Mouse (Mus musculus) right cerebral cortex, postnatal 10 days (tissue): ENCODE results near the gene Efs.
A peak's percentile ranks its signal among the peaks of the same experiment; 100 is the strongest.

Experiments used
- DNase-seq, 2 experiments: peaks; one replicate each; pipeline ENCODE4 v3.0.0; 2021; ENCODE audit warnings: low spot score in 2 of 2

Efs gene

DNA sequence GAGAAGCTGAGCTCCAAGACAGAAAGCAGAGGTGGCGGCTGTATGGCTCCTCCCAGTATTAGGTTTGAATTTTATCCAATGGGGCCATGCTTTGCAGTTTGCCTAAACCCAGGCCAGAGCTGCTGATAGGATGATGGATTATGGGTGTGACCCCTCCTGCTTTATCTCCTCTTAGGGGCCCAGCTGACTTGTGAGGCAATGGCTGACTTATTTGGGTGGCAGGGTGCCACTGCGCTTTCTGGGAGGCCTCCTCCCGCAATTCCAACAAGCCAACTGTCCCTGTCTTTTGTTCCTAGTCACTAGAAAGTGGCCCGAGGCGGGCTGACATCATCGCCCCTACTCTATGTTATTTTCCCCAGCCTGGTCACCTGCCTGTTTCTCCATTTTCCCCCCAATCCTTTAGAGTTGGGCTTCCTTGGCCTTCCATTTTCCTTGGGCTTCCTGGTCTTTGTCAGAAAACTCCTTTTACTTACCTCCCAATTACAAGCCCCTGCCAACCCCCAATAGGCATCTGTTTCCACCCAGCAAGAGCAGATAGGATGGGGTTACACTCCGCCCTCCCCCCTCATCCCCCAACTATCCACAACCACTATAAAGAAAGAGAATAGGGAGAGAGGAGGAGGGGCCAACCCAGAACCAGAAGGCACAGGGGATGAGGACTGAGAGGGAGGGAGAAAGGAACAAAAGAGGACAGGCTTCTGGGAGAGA, 1.1 kb downstream of the Efs start:
- peak in 1 of 2 experiments; percentile 42 for DNase-seq

- no peak for DNase-seq
These were observed 5.7 kb downstream of the Efs start for GRCm38 (mm10) chr14:54920076-54920685.

DNA sequence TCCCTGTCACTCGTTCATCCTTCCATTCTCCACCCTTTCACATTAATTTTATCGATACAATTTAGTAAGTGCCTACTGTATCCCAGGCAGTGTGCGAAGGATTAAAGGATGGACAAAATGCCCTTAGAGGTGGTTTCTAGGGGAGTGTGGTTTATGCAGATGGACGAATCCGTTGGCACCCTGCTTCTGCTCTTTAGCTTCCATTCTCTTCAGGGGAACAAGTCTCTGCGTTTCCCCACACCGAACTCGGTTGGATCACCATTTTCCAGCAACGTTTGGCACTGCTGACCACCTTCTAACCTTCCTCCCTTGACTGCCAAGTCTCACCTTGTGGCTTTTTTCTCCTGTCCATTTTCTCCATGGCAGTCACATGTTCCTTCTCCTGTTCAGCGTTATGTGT, 12.6 kb downstream of the Efs start:
- no peak for DNase-seq

DNA sequence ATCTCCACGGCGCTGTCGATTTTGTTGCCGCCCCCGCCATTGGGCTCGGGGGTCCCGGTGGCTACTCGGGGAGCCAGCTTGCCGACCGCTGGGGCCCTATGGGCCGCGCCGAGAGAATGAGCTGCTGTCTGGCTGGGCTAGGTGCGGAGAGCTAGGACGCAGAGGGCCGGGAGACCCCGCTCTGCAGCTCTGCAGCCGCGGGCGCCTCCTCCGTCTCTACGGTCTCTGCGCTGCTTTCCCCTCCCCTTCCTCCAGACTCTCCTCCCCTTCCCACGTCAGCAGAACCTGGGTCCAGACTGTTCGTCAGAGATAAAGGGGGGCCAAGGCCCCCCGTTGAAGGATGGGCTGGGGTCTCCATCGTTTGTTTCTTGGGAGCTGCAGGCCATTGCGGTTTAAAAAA, 13.0 kb downstream of the Efs start, which contains the start of gene Slc22a17:
TSS of gene Slc22a17 (minus strand) at position 247 of the 400 bp plus-strand sequence.
- peak; percentile 91 to 93 for DNase-seq

GRCm38 (mm10) chr14:54912109-54912850, 13.6 kb downstream of the Efs start:
- peak; percentile 54 to 56 for DNase-seq

- DNase-seq = peak in 1 of 2 experiments; percentile 35
These were observed 17.2 kb downstream of the Efs start for GRCm38 (mm10) chr14:54908682-54909081.

DNA sequence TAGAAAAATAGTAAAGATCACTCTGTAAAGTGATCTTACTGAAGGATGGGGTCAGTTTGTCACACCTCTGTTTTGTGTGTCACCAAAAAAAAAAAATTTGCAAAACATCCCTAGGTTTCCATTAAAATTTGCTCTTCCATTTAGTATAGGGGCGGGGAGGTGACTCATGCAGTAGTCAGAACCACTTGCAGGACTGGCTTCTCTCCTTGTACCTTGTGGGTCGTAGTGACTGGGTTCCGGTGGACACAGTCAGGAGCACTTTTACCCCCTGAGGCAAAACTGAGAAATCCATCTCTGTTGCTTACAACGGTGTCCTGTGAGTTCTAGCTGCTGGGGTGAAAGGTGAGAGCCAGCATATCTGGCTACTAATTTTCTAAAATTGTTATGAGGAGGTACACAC, 22.3 kb downstream of the Efs start:
- DNase-seq = no peak

- DNase-seq = peak; percentile 83 to 84
These were observed 25.5 kb downstream of the Efs start for GRCm38 (mm10) chr14:54900383-54900782.

DNA sequence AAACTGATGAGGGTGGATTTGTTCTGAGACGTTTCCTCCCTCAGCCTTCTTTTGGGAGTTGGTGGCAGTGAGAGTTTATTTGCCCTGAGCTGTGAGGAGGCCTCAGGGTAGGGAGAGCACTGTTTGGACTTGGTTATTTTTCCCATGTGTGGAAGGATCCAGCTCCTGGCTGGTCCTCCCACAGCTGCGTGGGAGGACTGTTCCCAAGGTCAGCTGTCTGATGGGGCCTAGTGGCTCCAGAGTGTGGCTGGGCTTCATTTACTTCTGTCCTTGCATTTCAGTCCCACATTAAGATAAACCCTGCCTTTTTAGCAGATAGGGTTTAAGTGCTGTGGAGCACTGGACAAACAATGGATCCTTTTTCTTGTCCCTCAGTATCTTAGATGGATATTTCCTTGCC, 28.5 kb downstream of the Efs start:
- no peak for DNase-seq

DNA sequence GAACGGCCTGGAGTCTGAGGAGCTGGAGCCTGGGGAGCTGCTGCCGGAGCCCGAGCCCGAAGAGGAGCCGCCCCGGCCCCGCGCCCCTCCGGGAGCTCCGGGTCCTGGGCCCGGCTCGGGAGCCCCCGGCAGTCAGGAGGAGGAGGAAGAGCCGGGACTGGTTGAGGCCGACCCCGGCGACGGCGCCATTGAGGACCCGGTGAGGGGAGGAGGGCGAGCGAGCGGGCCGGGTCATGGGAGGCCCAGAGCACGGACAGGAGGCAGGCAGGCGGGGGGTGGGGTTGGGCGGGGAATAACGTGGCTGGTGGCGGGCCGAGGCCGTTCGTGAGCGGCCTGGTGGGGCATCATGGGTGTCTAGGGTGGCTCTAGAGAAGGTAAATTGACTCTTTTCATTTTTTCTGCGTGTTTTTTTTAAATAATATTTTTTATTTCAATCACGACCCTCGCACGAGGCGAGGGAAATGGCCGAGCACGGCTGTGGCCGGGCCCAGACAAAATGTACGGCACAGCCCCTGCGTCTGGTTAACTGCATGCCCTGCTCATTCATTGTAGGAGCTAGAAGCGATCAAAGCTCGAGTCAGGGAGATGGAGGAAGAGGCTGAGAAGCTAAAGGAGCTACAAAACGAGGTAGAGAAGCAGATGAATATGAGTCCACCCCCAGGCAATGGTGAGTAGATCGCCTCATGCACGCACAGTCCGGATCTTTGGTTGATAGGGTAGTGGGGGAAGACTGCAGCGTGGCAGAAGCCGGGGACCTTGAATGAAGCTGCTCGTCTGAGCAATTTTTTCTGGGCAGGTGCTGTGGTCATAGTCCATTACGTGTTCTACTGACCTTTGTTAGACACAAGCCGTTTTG, 31.4 kb downstream of the Efs start:
- DNase-seq = peak; percentile 72

DNA sequence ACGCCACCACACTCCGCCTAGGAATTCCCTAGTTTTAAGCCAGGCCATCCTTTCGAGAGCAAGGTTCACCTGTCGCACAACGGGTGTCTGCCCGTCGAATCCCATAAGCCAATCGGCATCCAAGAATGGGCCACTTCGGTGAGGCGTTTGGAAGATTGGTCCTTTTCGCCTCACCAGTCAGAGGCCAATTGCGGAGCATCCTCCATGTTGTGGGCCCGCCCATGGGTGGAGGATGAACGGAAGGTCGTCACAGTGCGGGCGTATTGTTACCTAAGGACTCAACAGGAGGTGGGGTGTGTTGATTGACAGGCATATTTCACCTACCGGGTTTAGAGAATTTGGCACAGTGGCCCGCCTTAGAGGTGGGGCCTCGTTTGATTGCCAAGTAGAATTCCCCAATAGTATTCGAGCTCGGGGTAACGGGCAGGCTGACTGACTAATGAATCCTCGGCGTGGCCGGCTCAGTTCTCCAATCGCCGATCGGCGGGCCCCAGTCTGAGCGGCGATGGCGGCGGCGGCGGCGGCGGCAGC, 32.2 kb downstream of the Efs start:
- DNase-seq = peak; percentile 98 to 99

- no peak for DNase-seq
These were observed 33.7 kb downstream of the Efs start, which contains the start of gene Pabpn1 for GRCm38 (mm10) chr14:54892200-54892599. TSS of gene Pabpn1 (plus strand) at chr14:54892500.

DNA sequence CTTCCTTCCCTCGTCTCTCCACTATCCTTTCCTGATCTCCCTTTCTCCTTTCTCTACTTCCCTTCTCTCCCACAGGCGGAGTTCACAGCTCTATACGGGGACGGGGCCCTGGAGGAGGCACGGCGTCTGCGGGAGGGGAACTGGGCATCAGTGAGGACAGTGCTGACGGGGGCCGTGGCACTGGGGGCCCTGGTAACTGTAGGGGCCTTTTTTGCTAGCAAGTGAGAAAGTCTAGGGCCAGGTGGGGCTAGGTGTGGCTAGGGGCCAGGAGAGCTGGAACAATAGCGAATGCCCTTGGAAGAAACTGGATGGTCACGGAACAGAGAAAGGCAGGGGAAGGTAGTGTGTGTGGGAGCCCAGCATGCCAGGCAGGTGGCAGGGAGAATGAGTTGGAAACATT, 40.6 kb downstream of the Efs start:
- no peak for DNase-seq

DNA sequence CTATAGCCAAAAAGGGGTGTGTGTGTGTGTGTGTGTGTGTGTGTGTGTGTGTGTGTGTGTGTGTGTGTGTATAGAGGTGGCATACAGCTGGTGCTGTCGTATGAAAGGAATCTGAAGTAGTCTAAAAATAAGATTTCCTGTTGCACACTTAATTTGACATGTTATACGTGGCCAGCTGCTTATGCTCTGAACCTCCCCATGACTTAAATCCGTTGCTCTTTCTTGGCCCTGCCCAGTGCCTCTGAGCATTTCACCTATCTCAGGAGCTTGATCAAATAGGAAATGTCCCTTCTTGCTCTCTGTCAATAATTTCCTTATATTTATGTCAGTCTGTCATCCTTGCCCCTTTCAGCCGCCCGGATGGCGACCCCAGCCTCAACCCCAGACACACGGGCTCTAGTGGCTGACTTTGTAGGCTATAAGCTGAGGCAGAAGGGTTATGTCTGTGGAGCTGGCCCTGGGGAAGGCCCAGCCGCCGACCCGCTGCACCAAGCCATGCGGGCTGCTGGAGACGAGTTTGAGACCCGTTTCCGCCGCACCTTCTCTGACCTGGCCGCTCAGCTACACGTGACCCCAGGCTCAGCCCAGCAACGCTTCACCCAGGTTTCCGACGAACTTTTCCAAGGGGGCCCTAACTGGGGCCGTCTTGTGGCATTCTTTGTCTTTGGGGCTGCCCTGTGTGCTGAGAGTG, 41.8 kb downstream of the Efs start:
- no peak for DNase-seq

DNA sequence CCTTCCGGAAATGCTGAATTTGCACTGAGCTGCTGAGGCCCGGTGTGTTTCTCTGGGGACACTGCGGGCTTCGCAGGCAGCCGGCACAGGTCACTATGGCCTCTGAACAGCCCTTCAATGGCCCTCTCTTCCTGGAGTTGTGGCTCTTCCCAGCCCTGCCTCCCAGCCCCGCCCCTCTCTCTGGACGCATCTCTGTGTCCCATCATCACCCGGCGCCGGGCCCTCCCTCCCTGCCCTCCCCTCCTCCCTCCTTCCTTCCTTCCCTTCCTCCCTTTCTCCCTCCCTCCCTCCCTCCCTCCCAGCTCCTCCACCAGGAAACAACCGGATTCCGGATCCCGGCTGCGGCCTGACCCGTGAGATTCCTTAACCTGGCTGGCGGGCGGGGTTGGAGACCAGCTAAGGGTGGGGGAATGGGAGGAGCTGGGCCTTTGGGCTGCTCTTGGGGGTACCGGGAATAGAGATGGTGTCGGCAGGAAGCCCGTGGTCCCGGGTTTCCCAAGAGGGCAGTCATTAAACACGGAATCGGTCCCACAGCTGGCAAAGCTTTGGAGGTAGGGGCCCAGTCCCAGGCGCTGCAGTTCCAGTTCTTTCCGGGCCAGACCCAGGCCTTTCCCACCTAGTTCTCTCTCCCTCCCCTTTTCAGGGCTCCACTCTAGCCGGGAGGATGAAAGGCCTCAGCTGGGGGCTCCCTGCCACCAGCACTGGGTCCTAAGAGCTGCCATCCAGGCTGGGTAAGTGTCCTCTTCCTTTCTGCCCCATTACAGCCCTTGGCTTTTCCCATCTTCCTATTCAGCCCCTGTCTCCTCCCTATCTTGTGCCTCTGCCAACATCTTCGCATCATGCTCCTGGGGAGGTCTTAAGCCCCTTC, 42.5 kb downstream of the Efs start, which contains the start of the genes Bcl2l2 and Gm20521:
TSS of gene Bcl2l2 (plus strand) at position 224 of the 868 bp plus-strand sequence.
TSS of gene Gm20521 (plus strand) at position 288 of the 868 bp plus-strand sequence.
- peak; percentile 87 to 89 for DNase-seq

- DNase-seq = peak; percentile 75 to 79
These were observed 48.7 kb downstream of the Efs start, which contains the start of gene Ppp1r3e for GRCm38 (mm10) chr14:54877048-54877715. TSS of gene Ppp1r3e (minus strand) at chr14:54877550.

- DNase-seq = peak; percentile 94
These were observed 49.3 kb downstream of the Efs start for GRCm38 (mm10) chr14:54876539-54877047.

DNA sequence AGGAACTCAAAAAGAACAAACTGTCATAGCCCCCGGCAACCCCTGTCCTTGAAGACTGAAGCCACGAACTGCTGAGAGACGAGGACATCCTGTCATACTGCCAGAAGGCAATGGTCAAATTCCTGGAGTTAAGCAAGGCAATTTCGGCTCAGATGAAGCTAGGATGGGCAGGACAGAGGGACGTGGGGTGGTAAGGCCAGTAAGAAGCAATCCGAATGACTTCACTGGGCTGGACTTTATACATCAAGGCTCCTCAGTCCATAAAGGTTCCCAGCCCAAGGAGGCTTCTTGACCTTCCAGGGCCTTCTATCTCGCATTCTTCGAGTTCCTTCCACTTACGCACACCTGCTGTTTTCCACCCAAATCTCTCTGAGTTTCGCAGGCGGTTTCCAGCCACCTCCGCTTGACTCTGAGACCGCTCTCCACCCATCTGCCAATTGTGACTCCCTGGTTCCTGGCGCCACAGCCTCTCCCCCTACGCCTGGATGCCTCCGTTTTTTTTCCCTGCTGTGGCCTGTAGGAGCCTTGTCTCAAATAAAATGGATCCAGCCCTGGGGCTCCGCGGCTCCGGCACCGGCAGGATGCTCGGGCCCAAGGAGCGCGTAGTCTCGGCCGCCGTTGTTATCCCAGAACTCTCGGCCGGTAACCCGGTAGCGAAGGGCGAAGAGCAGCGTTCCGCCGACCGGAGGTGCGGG, 49.9 kb downstream of the Efs start:
- peak in 1 of 2 experiments; percentile 74 for DNase-seq
